Mouse (Mus musculus): ENCODE data around the gene Srcin1. TPM values are rescaled to one million over a fixed set of nuclear protein-coding genes. Genes with fewer than 3 reads are reported as not detected.

The Srcin1 gene
- total and polyA plus RNA-seq, 2 experiments from 2014 or later = not detected

DNA sequence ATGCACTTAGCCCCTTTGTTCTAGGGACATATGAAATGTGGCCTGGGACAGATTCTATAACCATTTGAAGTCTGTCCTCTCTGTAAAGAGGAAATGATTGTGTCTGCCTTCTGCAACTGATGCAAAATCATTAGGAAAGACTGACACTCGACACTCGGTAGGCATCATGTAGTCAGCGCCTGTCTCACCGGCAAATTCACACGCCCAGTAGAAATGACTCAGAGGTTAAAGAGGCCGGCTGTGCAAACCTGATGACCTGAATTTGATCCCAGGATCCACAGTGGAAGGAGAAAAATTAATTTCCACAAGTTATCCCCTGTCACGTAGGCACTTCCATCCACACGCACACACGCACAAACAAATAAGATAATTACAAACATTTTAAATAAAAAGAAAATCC, 51.7 kb downstream of the Srcin1 start:
- ATAC-seq (ENCODE audit: insufficient read depth, low read depth) (no peak), DNase-seq (ENCODE audit: low spot score) (no peak)
- Histone ChIP-seq H3K4me2 (ENCODE audit: low read depth, low read length) (no peak overlapping the region), H3K27ac (ENCODE audit: low read depth) (no peak overlapping the region), H3K4me1 (ENCODE audit: control insufficient read depth, insufficient read depth) (no peaks in the 10 kb centered on the region), H3K9ac (replicated peaks; ENCODE audit: low read depth, low read length) (no peak overlapping the region), H3K9me3 (replicated peaks; ENCODE audit: control insufficient read depth, low read length) (no peaks in the 10 kb centered on the region), H3K27me3 (ENCODE audit: control insufficient read depth, insufficient read depth, low read length) (peaks cover 36% of the 10 kb centered on the region), H3K4me3 (ENCODE audit: low read depth, low read length) (no peak overlapping the region), H3K36me3 (replicated peaks; ENCODE audit: control insufficient read depth, insufficient read depth, low read length) (no peaks in the 10 kb centered on the region)
- WGBS = 57% methylated on average over 9 of the region's 9 CpGs
- TF ChIP-seq CTCF (IDR thresholded peaks at IDR 0.05; ENCODE audit: low read depth) = no peak
- no peak for TF ChIP-seq EP300 (IDR thresholded peaks at IDR 0.05; ENCODE audit: low read depth)

DNA sequence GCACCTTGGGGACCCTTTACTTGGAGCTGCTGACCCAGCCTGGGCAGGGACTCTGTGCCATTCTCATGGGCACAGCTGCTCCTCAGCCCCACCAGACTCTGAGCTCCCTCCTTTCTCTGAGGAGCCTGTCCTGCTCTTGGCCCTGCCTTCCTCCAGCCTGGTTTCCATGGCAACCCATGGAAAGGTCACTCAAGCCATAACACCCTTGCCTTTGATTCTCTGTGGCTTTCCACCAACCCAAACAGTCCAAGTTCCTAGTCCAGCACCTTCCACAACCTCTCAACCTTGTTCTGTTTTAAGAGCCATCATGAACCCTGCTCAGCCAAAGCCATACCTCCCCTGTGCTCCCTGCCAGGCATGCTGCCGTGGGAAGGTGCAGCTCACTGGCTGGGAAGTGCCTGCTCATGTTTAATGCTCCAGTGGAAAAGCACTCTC, 52.1 kb downstream of the Srcin1 start:
- no peak for ATAC-seq (ENCODE audit: insufficient read depth, low read depth)
- no peaks in the 10 kb centered on the region for H3K9me3 ChIP-seq (replicated peaks; ENCODE audit: control insufficient read depth, low read length)
- no peak overlapping the region for H3K4me2 ChIP-seq (ENCODE audit: low read depth, low read length)
- no peak overlapping the region for H3K27ac ChIP-seq (ENCODE audit: low read depth)
- TF ChIP-seq CTCF (IDR thresholded peaks at IDR 0.05; ENCODE audit: low read depth) (no peak), EP300 (IDR thresholded peaks at IDR 0.05; ENCODE audit: low read depth) (no peak)
- H3K36me3 ChIP-seq (replicated peaks; ENCODE audit: control insufficient read depth, insufficient read depth, low read length) = no peaks in the 10 kb centered on the region
- peaks cover 36% of the 10 kb centered on the region for H3K27me3 ChIP-seq (ENCODE audit: control insufficient read depth, insufficient read depth, low read length)
- H3K9ac ChIP-seq (replicated peaks; ENCODE audit: low read depth, low read length) = no peak overlapping the region
- 12% methylated on average over 1 of the region's 1 CpGs for WGBS
- H3K4me3 ChIP-seq (ENCODE audit: low read depth, low read length) = no peak overlapping the region
- DNase-seq (ENCODE audit: low spot score) = no peak
- no peaks in the 10 kb centered on the region for H3K4me1 ChIP-seq (ENCODE audit: control insufficient read depth, insufficient read depth)

DNA sequence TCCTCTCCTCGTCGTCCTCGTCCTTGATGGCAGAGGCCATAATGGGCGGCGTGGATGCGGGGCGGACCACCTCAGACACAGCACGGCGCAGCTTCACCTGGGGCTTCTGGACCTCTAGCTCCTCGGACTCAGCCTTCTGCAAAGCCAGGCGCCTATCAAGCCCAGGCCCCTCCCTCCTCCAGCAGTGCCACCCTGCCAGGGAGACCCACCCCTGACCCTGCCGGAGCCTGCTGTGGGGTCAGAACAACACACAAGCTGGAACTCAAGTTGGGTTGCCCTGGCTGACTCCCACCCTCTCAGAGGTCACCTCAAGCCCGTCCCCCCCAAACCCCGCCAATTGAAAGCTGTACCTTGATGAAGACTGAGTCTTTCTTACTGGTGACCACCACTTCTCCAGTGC, 52.9 kb downstream of the Srcin1 start:
- ATAC-seq (ENCODE audit: insufficient read depth, low read depth) = no peak
- Histone ChIP-seq H3K27me3 (ENCODE audit: control insufficient read depth, insufficient read depth, low read length) (peaks cover 33% of the 10 kb centered on the region), H3K9ac (replicated peaks; ENCODE audit: low read depth, low read length) (no peak overlapping the region)

DNA sequence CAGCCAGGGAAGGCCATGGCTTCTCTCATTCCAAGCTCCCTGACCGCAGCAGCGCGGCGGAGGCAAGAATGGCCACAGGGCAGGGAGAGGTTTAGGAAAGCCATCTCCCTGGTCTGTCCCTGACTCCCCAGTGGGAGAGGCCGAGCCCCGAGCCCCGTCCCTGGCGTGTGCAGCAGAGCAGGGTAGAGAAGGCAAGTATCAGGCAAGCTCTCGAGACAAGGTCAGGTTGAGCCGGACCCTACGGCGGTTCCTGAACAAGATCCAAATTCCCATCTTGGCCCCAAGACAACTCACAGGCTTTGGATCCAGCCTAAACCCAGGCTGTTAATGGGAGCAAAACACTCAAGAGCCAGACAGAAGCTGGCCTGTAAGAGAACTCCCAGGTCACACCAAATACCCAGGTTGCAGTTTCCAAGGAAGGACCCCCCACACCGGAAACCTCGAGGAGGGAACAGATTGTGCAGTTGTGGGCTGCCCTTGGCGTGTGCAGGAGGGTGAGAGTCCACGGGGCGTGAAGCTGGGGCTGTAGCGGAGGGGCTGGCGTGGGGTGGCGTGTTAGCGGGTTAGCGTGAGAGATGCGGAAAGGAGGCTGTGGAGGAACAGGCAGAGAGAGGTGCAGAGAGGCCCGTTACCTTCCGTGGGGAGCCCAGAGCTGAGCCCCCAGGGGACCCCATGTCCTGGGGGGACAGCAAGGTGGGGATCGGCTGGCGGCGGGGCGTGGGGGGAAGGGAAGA, 54.1 kb downstream of the Srcin1 start:
- 69% methylated on average over 29 of the region's 29 CpGs for WGBS
- TF ChIP-seq EP300 (IDR thresholded peaks at IDR 0.05; ENCODE audit: low read depth) = no peak
- TF ChIP-seq CTCF (IDR thresholded peaks at IDR 0.05; ENCODE audit: low read depth) = no peak

More for the DNA sequence above, 52.9 kb downstream of the Srcin1 start:
- H3K27ac ChIP-seq (ENCODE audit: low read depth) = no peak overlapping the region
- 86% methylated on average over 14 of the region's 14 CpGs for WGBS
- H3K9me3 ChIP-seq (replicated peaks; ENCODE audit: control insufficient read depth, low read length) = no peaks in the 10 kb centered on the region
- H3K4me3 ChIP-seq (ENCODE audit: low read depth, low read length) = no peak overlapping the region
- TF ChIP-seq CTCF (IDR thresholded peaks at IDR 0.05; ENCODE audit: low read depth) = no peak
- TF ChIP-seq EP300 (IDR thresholded peaks at IDR 0.05; ENCODE audit: low read depth) = no peak
- H3K4me1 ChIP-seq (ENCODE audit: control insufficient read depth, insufficient read depth) = no peaks in the 10 kb centered on the region
- no peaks in the 10 kb centered on the region for H3K36me3 ChIP-seq (replicated peaks; ENCODE audit: control insufficient read depth, insufficient read depth, low read length)
- H3K4me2 ChIP-seq (ENCODE audit: low read depth, low read length) = no peak overlapping the region
- no peak for DNase-seq (ENCODE audit: low spot score)

DNA sequence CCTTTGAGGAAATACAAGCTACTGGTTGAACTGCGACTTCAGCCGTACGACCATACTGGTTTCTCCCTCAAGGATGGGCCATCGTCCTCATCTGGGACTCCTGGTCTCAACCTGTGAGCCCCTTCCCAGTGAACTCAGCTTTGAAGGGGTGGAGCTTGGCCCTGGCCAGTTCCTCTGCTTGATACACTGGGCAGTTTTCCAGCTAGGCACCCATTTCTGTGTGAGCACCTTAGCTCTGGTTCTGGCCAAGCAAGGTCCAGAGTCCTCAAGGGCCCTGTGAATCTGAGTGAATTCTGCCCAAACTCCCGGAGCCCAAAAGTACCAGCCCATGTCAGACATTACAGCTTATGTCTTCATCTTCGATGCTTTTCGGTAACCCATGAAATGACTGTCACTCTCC, 55.4 kb downstream of the Srcin1 start:
- TF ChIP-seq EP300 (IDR thresholded peaks at IDR 0.05; ENCODE audit: low read depth) = no peak
- TF ChIP-seq CTCF (IDR thresholded peaks at IDR 0.05; ENCODE audit: low read depth) = no peak
- Histone ChIP-seq H3K9ac (replicated peaks; ENCODE audit: low read depth, low read length) (no peak overlapping the region), H3K4me3 (ENCODE audit: low read depth, low read length) (no peak overlapping the region), H3K27ac (ENCODE audit: low read depth) (no peak overlapping the region), H3K36me3 (replicated peaks; ENCODE audit: control insufficient read depth, insufficient read depth, low read length) (no peaks in the 10 kb centered on the region), H3K27me3 (ENCODE audit: control insufficient read depth, insufficient read depth, low read length) (peaks cover 23% of the 10 kb centered on the region), H3K4me1 (ENCODE audit: control insufficient read depth, insufficient read depth) (no peaks in the 10 kb centered on the region), H3K4me2 (ENCODE audit: low read depth, low read length) (no peak overlapping the region), H3K9me3 (replicated peaks; ENCODE audit: control insufficient read depth, low read length) (no peaks in the 10 kb centered on the region)
- 86% methylated on average over 7 of the region's 7 CpGs for WGBS
- no peak for ATAC-seq (ENCODE audit: insufficient read depth, low read depth)
- no peak for DNase-seq (ENCODE audit: low spot score)

More for the DNA sequence above, 54.1 kb downstream of the Srcin1 start:
- ATAC-seq (ENCODE audit: insufficient read depth, low read depth) (no peak), DNase-seq (ENCODE audit: low spot score) (no peak)
- peaks cover 33% of the 10 kb centered on the region for H3K27me3 ChIP-seq (ENCODE audit: control insufficient read depth, insufficient read depth, low read length)
- H3K4me1 ChIP-seq (ENCODE audit: control insufficient read depth, insufficient read depth) = no peaks in the 10 kb centered on the region
- no peaks in the 10 kb centered on the region for H3K9me3 ChIP-seq (replicated peaks; ENCODE audit: control insufficient read depth, low read length)
- no peak overlapping the region for H3K4me3 ChIP-seq (ENCODE audit: low read depth, low read length)
- H3K4me2 ChIP-seq (ENCODE audit: low read depth, low read length) = no peak overlapping the region
- no peak overlapping the region for H3K27ac ChIP-seq (ENCODE audit: low read depth)
- no peaks in the 10 kb centered on the region for H3K36me3 ChIP-seq (replicated peaks; ENCODE audit: control insufficient read depth, insufficient read depth, low read length)
- no peak overlapping the region for H3K9ac ChIP-seq (replicated peaks; ENCODE audit: low read depth, low read length)

DNA sequence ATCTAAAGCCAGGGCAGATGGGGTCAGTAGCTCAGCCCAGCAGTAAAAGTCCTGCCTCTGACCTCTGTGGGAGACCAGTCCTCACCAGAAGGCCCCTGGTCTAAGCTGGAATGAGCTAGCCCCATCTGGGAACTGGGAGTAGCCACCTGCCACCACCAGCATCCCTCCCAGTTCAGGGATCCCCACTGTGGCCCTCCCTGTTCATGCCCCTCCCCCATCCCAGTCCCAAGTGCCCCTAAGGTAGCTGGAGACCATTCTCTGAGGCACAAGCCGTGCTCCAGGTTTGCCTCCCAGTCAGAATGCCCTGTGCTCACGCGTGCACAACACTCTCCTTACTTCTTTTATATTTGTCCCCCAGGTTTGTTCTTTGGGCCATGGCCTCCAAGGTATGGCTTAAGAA, 62.9 kb downstream of the Srcin1 start:
- H3K9ac ChIP-seq (replicated peaks; ENCODE audit: low read depth, low read length) = no peak overlapping the region
- H3K36me3 ChIP-seq (replicated peaks; ENCODE audit: control insufficient read depth, insufficient read depth, low read length) = no peaks in the 10 kb centered on the region
- no peaks in the 10 kb centered on the region for H3K9me3 ChIP-seq (replicated peaks; ENCODE audit: control insufficient read depth, low read length)
- H3K4me3 ChIP-seq (ENCODE audit: low read depth, low read length) = no peak overlapping the region
- ATAC-seq (ENCODE audit: insufficient read depth, low read depth) = no peak
- H3K27me3 ChIP-seq (ENCODE audit: control insufficient read depth, insufficient read depth, low read length) = no peaks in the 10 kb centered on the region
- no peak for DNase-seq (ENCODE audit: low spot score)
- no peaks in the 10 kb centered on the region for H3K4me1 ChIP-seq (ENCODE audit: control insufficient read depth, insufficient read depth)
- WGBS = 73% methylated on average over 3 of the region's 3 CpGs
- H3K27ac ChIP-seq (ENCODE audit: low read depth) = no peak overlapping the region
- no peak overlapping the region for H3K4me2 ChIP-seq (ENCODE audit: low read depth, low read length)
- TF ChIP-seq CTCF (IDR thresholded peaks at IDR 0.05; ENCODE audit: low read depth) (no peak), EP300 (IDR thresholded peaks at IDR 0.05; ENCODE audit: low read depth) (no peak)

Data from heart, postnatal 0 days (tissue).